Mouse (Mus musculus) frontal cortex, postnatal 14 days (tissue): ENCODE data around the gene Uqcrq.

ENCODE experiments used
- DNase-seq, 2 experiments: peaks; one replicate each; pipeline ENCODE4 v3.0.0; 2022; ENCODE audit warnings: low spot score in 2 of 2

The Uqcrq gene

DNA sequence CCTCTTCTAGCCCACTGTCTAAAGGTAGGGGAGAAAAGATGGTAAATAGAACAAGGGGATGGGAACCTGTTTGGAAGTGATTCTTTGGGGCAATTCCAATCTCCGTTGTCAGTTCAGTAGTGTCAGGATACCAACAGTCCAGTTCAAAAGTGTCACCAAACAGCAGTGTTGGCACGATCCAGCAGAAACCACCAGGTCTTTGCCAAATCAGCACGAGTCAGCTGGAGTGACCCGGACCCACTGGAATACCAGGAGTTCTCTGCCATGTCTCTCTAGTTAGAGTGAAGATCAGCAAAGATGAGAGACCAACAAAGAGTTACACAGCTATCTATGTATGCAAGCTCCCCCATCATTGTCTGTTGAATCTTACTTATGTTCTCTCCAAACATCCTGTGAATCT lies 16.8 kb downstream of the Uqcrq start:
- DNase-seq, result no peak

GRCm38 (mm10) chr11:53411738-53412137 lies 18.9 kb downstream of the Uqcrq start:
- no peak for DNase-seq

GRCm38 (mm10) chr11:53403638-53404037 lies 27.0 kb downstream of the Uqcrq start:
- no peak for DNase-seq

DNA sequence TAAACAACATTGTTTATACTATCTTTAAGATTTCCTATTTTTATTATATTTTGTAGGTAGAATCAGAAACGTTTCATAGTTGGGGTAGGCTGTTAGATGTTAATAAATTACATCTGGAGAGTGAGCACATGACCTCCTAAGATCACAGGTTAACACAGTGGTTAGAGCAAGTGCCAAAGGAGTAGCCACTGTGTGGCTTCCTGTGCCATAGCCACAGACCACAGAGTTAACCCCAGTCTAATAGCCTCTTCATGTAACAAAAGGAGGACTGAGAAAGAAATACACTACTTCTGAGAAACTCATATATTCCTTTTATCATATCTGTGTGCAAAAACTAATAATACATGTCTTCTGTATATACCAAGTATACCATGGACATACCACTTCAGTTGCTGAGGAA lies 36.8 kb downstream of the Uqcrq start:
- DNase-seq, result no peak

- no peak for DNase-seq
Observed at GRCm38 (mm10) chr11:53383758-53384428, 46.7 kb downstream of the Uqcrq start.

GRCm38 (mm10) chr11:53378918-53379317 lies 51.7 kb downstream of the Uqcrq start:
- no peak for DNase-seq
